Mouse (Mus musculus) forebrain, embryonic 11.5 days (tissue): Measurements from ENCODE around the gene Ephb2. TPM values are rescaled to one million over a fixed set of nuclear protein-coding genes. Genes with fewer than 3 reads are reported as not detected.

Experiments used
- ATAC-seq: fragments of 200-750 bp; cut with Nextera tagmentation; replicated peaks from 2 replicates; pipeline ENCODE4 v1.8.0; 2017; ENCODE audit warnings: moderate TSS enrichment; ENCODE audit not compliant: low FRiP score
- DNase-seq: peaks from one replicate; pipeline ENCODE4 v3.0.0-alpha.2; 2017; ENCODE audit warnings: low spot score
- H3K27ac ChIP-seq: fragments of 300-500 bp; sonication (generic); 2 replicates; pipeline ENCODE4 v1.5.1; 2014; ENCODE audit warnings: low read depth, low read length
- H3K27me3 ChIP-seq: fragments of 300-500 bp; sonication (generic); 2 replicates; pipeline ENCODE4 v1.6.1; 2014; ENCODE audit warnings: mild to moderate bottlenecking, low read length, mixed read lengths; ENCODE audit not compliant: control insufficient read depth, insufficient read depth
- H3K36me3 ChIP-seq: fragments of 300-500 bp; sonication (generic); 2 replicates; pipeline ENCODE4 v1.6.1; 2014; ENCODE audit warnings: mild to moderate bottlenecking, low read length, moderate library complexity, mixed read lengths; ENCODE audit not compliant: control insufficient read depth, insufficient read depth
- H3K4me1 ChIP-seq: fragments of 300-500 bp; sonication (generic); replicated peaks from 2 replicates; pipeline ENCODE4 v1.6.1; 2014; ENCODE audit warnings: low read length, mixed read lengths; ENCODE audit not compliant: control insufficient read depth, insufficient read depth
- H3K4me2 ChIP-seq: fragments of 300-500 bp; sonication (generic); 2 replicates; pipeline ENCODE4 v1.6.1; 2014; ENCODE audit warnings: low read depth, mild to moderate bottlenecking, low read length, moderate library complexity, mixed read lengths; ENCODE audit not compliant: severe bottlenecking
- H3K4me3 ChIP-seq: fragments of 300-500 bp; sonication (generic); 2 replicates; pipeline ENCODE4 v1.5.1; 2014; ENCODE audit warnings: low read depth, low read length
- H3K9ac ChIP-seq: fragments of 300-500 bp; sonication (generic); 2 replicates; pipeline ENCODE4 v1.6.1; 2014; ENCODE audit warnings: low read length
- H3K9me3 ChIP-seq: fragments of 300-500 bp; sonication (generic); 2 replicates; pipeline ENCODE4 v1.6.1; 2016; ENCODE audit warnings: low read length, mixed read lengths; ENCODE audit not compliant: control insufficient read depth
- WGBS: fragments of 180-500 bp; shearing (Covaris S2); extraction: QIAGEN DNeasy Blood & Tissue Kit; methylation state at CpG from one replicate; pipeline ENCODE4 v1.1.7; 2014; 5-methylcytosine and 5-hydroxymethylcytosine counted together
- polyA plus RNA-seq: library from polyadenylated mRNA; unstranded; fragments of >200 nt; fragmentation: Nextera tagmentation; extraction: Ambion mirVana; gene quantifications from 2 replicates; pipeline ENCODE4 v1.2.1, GENCODE M21; 2014

The Ephb2 gene
- polyA plus RNA-seq, 1 experiment from 2014 or later, result 36.9 TPM

GRCm38 (mm10) chr4:136734210-136734803 lies 101.5 kb downstream of the Ephb2 start:
- H3K4me2 ChIP-seq, result no peak overlapping the region

GRCm38 (mm10) chr4:136733217-136733865 lies 102.4 kb downstream of the Ephb2 start:
- DNase-seq (no peak), ATAC-seq (no peak)
- Histone ChIP-seq H3K4me3 (no peak overlapping the region), H3K36me3 (no peaks in the 10 kb centered on the region), H3K9me3 (no peaks in the 10 kb centered on the region), H3K9ac (peak overlapping the region; percentile 32), H3K4me2 (no peak overlapping the region), H3K27me3 (no peaks in the 10 kb centered on the region), H3K27ac (peak overlapping the region; percentile 69), H3K4me1 (peaks cover 42% of the 10 kb centered on the region)
- 23% methylated on average over 11 of the region's 11 CpGs for WGBS

More at GRCm38 (mm10) chr4:136734210-136734803, 101.5 kb downstream of the Ephb2 start:
- no peaks in the 10 kb centered on the region for H3K36me3 ChIP-seq
- 34% methylated on average over 15 of the region's 15 CpGs for WGBS
- no peaks in the 10 kb centered on the region for H3K9me3 ChIP-seq
- peak; percentile 54; the same call in 1 of the 2 replicates for ATAC-seq
- DNase-seq, result peak; percentile 72
- no peak overlapping the region for H3K4me3 ChIP-seq
- H3K4me1 ChIP-seq, result peaks cover 48% of the 10 kb centered on the region
- H3K9ac ChIP-seq, result peak overlapping the region; percentile 29; the same call in 1 of the 2 replicates
- H3K27ac ChIP-seq, result peak overlapping the region; percentile 69
- no peaks in the 10 kb centered on the region for H3K27me3 ChIP-seq

GRCm38 (mm10) chr4:136732536-136733121 lies 103.2 kb downstream of the Ephb2 start:
- Histone ChIP-seq H3K4me2 (no peak overlapping the region), H3K36me3 (no peaks in the 10 kb centered on the region), H3K27ac (no peak overlapping the region; the same call in 1 of the 2 replicates), H3K9ac (no peak overlapping the region), H3K4me1 (peaks cover 43% of the 10 kb centered on the region), H3K27me3 (no peaks in the 10 kb centered on the region), H3K4me3 (no peak overlapping the region), H3K9me3 (no peaks in the 10 kb centered on the region)
- DNase-seq (no peak), ATAC-seq (no peak)
- 47% methylated on average over 7 of the region's 7 CpGs for WGBS

- WGBS, result 79% methylated on average over 5 of the region's 5 CpGs
- ATAC-seq (no peak), DNase-seq (no peak)
- Histone ChIP-seq H3K9me3 (no peaks in the 10 kb centered on the region), H3K4me3 (no peak overlapping the region), H3K4me2 (no peak overlapping the region), H3K36me3 (no peaks in the 10 kb centered on the region), H3K27ac (no peak overlapping the region), H3K4me1 (peaks cover 49% of the 10 kb centered on the region), H3K27me3 (no peaks in the 10 kb centered on the region), H3K9ac (no peak overlapping the region)
Measured at GRCm38 (mm10) chr4:136731761-136732160, 104.0 kb downstream of the Ephb2 start.

- Histone ChIP-seq H3K36me3 (no peaks in the 10 kb centered on the region), H3K27ac (no peak overlapping the region)
- DNase-seq, result no peak
Measured at GRCm38 (mm10) chr4:136731008-136731609, 104.7 kb downstream of the Ephb2 start.

GRCm38 (mm10) chr4:136730501-136730900 lies 105.3 kb downstream of the Ephb2 start:
- Histone ChIP-seq H3K9me3 (no peaks in the 10 kb centered on the region), H3K27ac (no peak overlapping the region), H3K27me3 (no peaks in the 10 kb centered on the region), H3K4me2 (no peak overlapping the region), H3K9ac (no peak overlapping the region), H3K36me3 (no peaks in the 10 kb centered on the region), H3K4me1 (peaks cover 41% of the 10 kb centered on the region), H3K4me3 (no peak overlapping the region)
- no peak for ATAC-seq
- DNase-seq, result no peak
- 83% methylated on average over 9 of the region's 9 CpGs for WGBS

More at GRCm38 (mm10) chr4:136731008-136731609, 104.7 kb downstream of the Ephb2 start:
- no peak overlapping the region for H3K4me2 ChIP-seq
- no peak overlapping the region for H3K9ac ChIP-seq
- ATAC-seq, result no peak
- H3K4me3 ChIP-seq, result no peak overlapping the region
- H3K4me1 ChIP-seq, result peaks cover 47% of the 10 kb centered on the region
- 86% methylated on average over 13 of the region's 13 CpGs for WGBS
- H3K9me3 ChIP-seq, result no peaks in the 10 kb centered on the region
- no peaks in the 10 kb centered on the region for H3K27me3 ChIP-seq

- H3K9me3 ChIP-seq, result no peaks in the 10 kb centered on the region
- no peaks in the 10 kb centered on the region for H3K36me3 ChIP-seq
- no peak overlapping the region for H3K4me3 ChIP-seq
- H3K27ac ChIP-seq, result no peak overlapping the region
- peaks cover 34% of the 10 kb centered on the region for H3K4me1 ChIP-seq
- no peak overlapping the region for H3K9ac ChIP-seq
- H3K27me3 ChIP-seq, result no peaks in the 10 kb centered on the region; the same call in 1 of the 2 replicates
- H3K4me2 ChIP-seq, result no peak overlapping the region
- ATAC-seq (no peak), DNase-seq (no peak)
- WGBS, result 93% methylated on average over 2 of the region's 2 CpGs
Measured at GRCm38 (mm10) chr4:136729574-136729973, 106.2 kb downstream of the Ephb2 start.

- Histone ChIP-seq H3K36me3 (no peaks in the 10 kb centered on the region), H3K9ac (no peak overlapping the region), H3K27me3 (no peaks in the 10 kb centered on the region; the same call in 1 of the 2 replicates), H3K4me3 (no peak overlapping the region), H3K9me3 (no peaks in the 10 kb centered on the region), H3K27ac (0 out of 2 replicates have a peak overlapping the region, but pooled peaks have one; percentile 18), H3K4me1 (peaks cover 13% of the 10 kb centered on the region), H3K4me2 (no peak overlapping the region)
- ATAC-seq (peak; percentile 36; the same call in 1 of the 2 replicates), DNase-seq (no peak)
- WGBS, result 36% methylated on average over 8 of the region's 8 CpGs
Measured at GRCm38 (mm10) chr4:136726941-136727340, 108.8 kb downstream of the Ephb2 start.
